15 mouse cellular contexts compared by ENCODE assay signal in genomic region chr16:32635314-32635713, GRCm38 (mm10). TPM values are rescaled to one million over a fixed set of nuclear protein-coding genes. Genes with fewer than 3 reads are reported as not detected.
DNase-seq lines count a peak whose midpoint lies in the region; TF ChIP-seq lines count a peak whose summit lies in the region.
"Had no signal": no experiment of that assay in that cellular context is flagged by ENCODE, and none has a peak within 500 bp of the region (broad histone marks: within the 10 kb centered on the region; RNA-seq: fewer than 3 reads in every experiment).

No protein-coding gene starts in this region.

- H3K9ac ChIP-seq in CH12.LX (ENCODE audit: insufficient read depth, low read depth): no peak overlapping the region
- H3K9ac ChIP-seq: embryonic facial prominence, embryonic 15.5 days; limb, embryonic 13.5 days had no signal

- peak in 1 of 2 experiments; percentile 60; a peak in 2 of 4 replicates for TF ChIP-seq CTCF in CH12.LX (conservative IDR thresholded peaks at IDR 0.05 in 1 of 2, IDR thresholded peaks at IDR 0.05 in 1 of 2; ENCODE audit: low read depth in 2 of 2, low read length in 2 of 2)

- no peaks in the 10 kb centered on the region for H3K9me3 ChIP-seq in CH12.LX (replicated peaks; ENCODE audit: low read length)
- H3K9me3 ChIP-seq: embryonic facial prominence, embryonic 15.5 days; G1E; limb, embryonic 13.5 days had no signal

- no peaks in the 10 kb centered on the region for H3K79me2 ChIP-seq in CH12.LX (replicated peaks; ENCODE audit: control insufficient read depth, extremely low read depth, insufficient read depth, poor library complexity, severe bottlenecking)

- peaks cover 7 to 35% of the 10 kb centered on the region in 2 experiments; a peak in 3 of 4 replicates for H3K4me1 ChIP-seq in CH12.LX (ENCODE audit: control insufficient read depth in 1 of 2, insufficient read depth in 2 of 2)

- DNase-seq in heart, adult 11 months: peak; percentile 87
- no peak for DNase-seq in heart, postnatal 10 days
- DNase-seq in left cerebral cortex, postnatal 4 days: peak; percentile 52
- no peak for DNase-seq in left cerebral cortex, postnatal 36 days (ENCODE audit: low spot score in 2 of 2)
- no peak for DNase-seq in CH12.LX (ENCODE audit: extremely low read depth)
- peak; percentile 77 for DNase-seq in R1 (ENCODE audit: low read depth, low spot score)
- DNase-seq in frontal cortex, postnatal 25 days (ENCODE audit: low spot score in 2 of 2): no peak
- DNase-seq in gastrocnemius, postnatal 36 days: no peak
- DNase-seq: adrenal gland, postnatal 10 days; cerebellum, adult 9-10 months; heart, postnatal 4 days; right cerebral cortex, postnatal 25 days had no signal

- dilution Hi-C loops in CH12.LX (cut with MboI; ENCODE audit: extremely low pct_ligation_motif_present, extremely low pct_unique_long_range_greater_than_20kb, low sequenced_read_pairs): no loop called here

- TF ChIP-seq POLR2A in CH12.LX (IDR thresholded peaks at IDR 0.05; ENCODE audit: low read depth, low read length): no peak

- no peaks in the 10 kb centered on the region for H3K27me3 ChIP-seq in CH12.LX (replicated peaks)
- H3K27me3 ChIP-seq: embryonic facial prominence, embryonic 15.5 days; limb, embryonic 13.5 days had no signal

- in situ Hi-C loops in CH12.LX (cut with MboI; ENCODE audit: low pct_ligation_motif_present, low pct_unique_long_range_greater_than_20kb, low sequenced_read_pairs): no loop called here

- intact Hi-C loops in heart, postnatal 10 days (cut with DNase I): loop anchor here (5.0 kb wide), 1 partner anchor 128 kb away; no protein-coding TSS in a partner anchor
- intact Hi-C loops in left cerebral cortex, postnatal 4 days (cut with DNase I): loop anchor here (5.0 kb wide), 1 partner anchor 52 kb away; no protein-coding TSS in a partner anchor
- intact Hi-C loops in left cerebral cortex, postnatal 36 days (cut with DNase I): no loop called here
- intact Hi-C loops in gastrocnemius, postnatal 36 days (cut with DNase I): no loop called here

- H3K36me3 ChIP-seq in CH12.LX (replicated peaks in 1 of 2; ENCODE audit: control insufficient read depth in 1 of 2, insufficient read depth in 1 of 2, low read length in 1 of 2): peaks cover 10 to 33% of the 10 kb centered on the region in 2 experiments

- TF ChIP-seq RAD21 in CH12.LX (IDR thresholded peaks at IDR 0.05; ENCODE audit: low read depth, low read length): peak; percentile 33

- TF ChIP-seq EP300 in CH12.LX (IDR thresholded peaks at IDR 0.05; ENCODE audit: low read length): no peak

- H3K27ac ChIP-seq in CH12.LX (ENCODE audit: insufficient read depth, low read depth): no peak overlapping the region
- H3K27ac ChIP-seq: embryonic facial prominence, embryonic 15.5 days; limb, embryonic 13.5 days had no signal

- no peak overlapping the region for H3K4me2 ChIP-seq in CH12.LX (ENCODE audit: insufficient read depth, low read depth, poor library complexity, severe bottlenecking)
- H3K4me2 ChIP-seq: embryonic facial prominence, embryonic 15.5 days; limb, embryonic 13.5 days had no signal

- H3K4me3 ChIP-seq in CH12.LX (replicated peaks in 1 of 3; ENCODE audit: low read depth in 2 of 3, low read length in 2 of 3, poor library complexity in 1 of 3): no peak overlapping the region
- H3K4me3 ChIP-seq: embryonic facial prominence, embryonic 15.5 days; limb, embryonic 13.5 days had no signal

TF ChIP-seq in CH12.LX, 34 proteins besides CTCF, POLR2A, EP300 and RAD21:
- TF ChIP-seq SMC3 (IDR thresholded peaks at IDR 0.05; ENCODE audit: low read depth, low read length): peak; percentile 57
- TF ChIP-seq CHD2 (IDR thresholded peaks at IDR 0.05; ENCODE audit: low read length): no peak

RNA-seq across cellular contexts. Expression of gene Tnk2, which starts 8.4 kb away (rescaled TPM):
- total RNA-seq in heart, postnatal 10 days (2021): 10 to 100 TPM; 39.0 to 41.3 TPM
- 10 to 100 TPM; 84.7 to 99.6 TPM for total RNA-seq in left cerebral cortex, postnatal 4 days (2021)
- 100 to 1,000 TPM; 197 to 205 TPM for total RNA-seq in left cerebral cortex, postnatal 36 days (2021)
- total RNA-seq in CH12.LX (2012; rRNA removed): 31.9 and 35.9 TPM in 2 replicates
- total RNA-seq in CH12.LX (2014; rRNA removed): 14.7 and 18.8 TPM in 2 replicates
- polyA plus RNA-seq in CH12.LX (2012; ENCODE audit: insufficient read length, low read depth): 62.2 and 67.7 TPM in 2 replicates
- total RNA-seq in gastrocnemius, postnatal 36 days (2021): 10 to 100 TPM; 40.0 to 44.8 TPM

RNA-seq across cellular contexts. Expression of gene Tfrc, which starts 26.6 kb away (rescaled TPM):
- total RNA-seq in heart, postnatal 10 days (2021): 100 to 1,000 TPM; 180 to 317 TPM
- 10 to 100 TPM; 77.2 to 90.3 TPM for total RNA-seq in left cerebral cortex, postnatal 4 days (2021)
- 10 to 100 TPM; 78.8 to 81.9 TPM for total RNA-seq in left cerebral cortex, postnatal 36 days (2021)
- total RNA-seq in CH12.LX (2012; rRNA removed): 328 and 358 TPM in 2 replicates
- 840 and 921 TPM in 2 replicates for total RNA-seq in CH12.LX (2014; rRNA removed)
- 186 and 190 TPM in 2 replicates for polyA plus RNA-seq in CH12.LX (2012; ENCODE audit: insufficient read length, low read depth)
- total RNA-seq in gastrocnemius, postnatal 36 days (2021): 100 to 1,000 TPM; 157 to 180 TPM

Comparison
In these comparisons a context has a peak if more than half of its experiments do, and no peak if none do; other contexts are left out.
1. DNase-seq: peak in heart, adult 11 months (single experiment), left cerebral cortex, postnatal 4 days (single experiment) and R1 (single experiment); none in heart, postnatal 10 days (0 of 2), left cerebral cortex, postnatal 36 days (0 of 2), CH12.LX (single experiment), frontal cortex, postnatal 25 days (0 of 2) and gastrocnemius, postnatal 36 days (0 of 2).
2. intact Hi-C loops: an anchor here in heart, postnatal 10 days (5.0 kb wide) and left cerebral cortex, postnatal 4 days (5.0 kb wide); none called in left cerebral cortex, postnatal 36 days and gastrocnemius, postnatal 36 days.